Mouse (Mus musculus) CH12.LX (cell line): ENCODE data around the gene Daglb. TPM values are rescaled to one million over a fixed set of nuclear protein-coding genes. Genes with fewer than 3 reads are reported as not detected.
A peak's percentile ranks its signal among the peaks of the same experiment; 100 is the strongest.

Experiments
- DNase-seq: peaks from one replicate; pipeline ENCODE4 v3.0.0-alpha.2; 2013; ENCODE audit errors: extremely low read depth
- H3K27ac ChIP-seq: 2 replicates; pipeline ENCODE4 v1.5.1; 2012; ENCODE audit warnings: low read depth, mild to moderate bottlenecking, control low read depth, moderate library complexity; ENCODE audit not compliant: insufficient read depth
- H3K27me3 ChIP-seq: replicated peaks from 2 replicates; pipeline ENCODE3; 2012; ENCODE audit warnings: inconsistent platforms
- H3K36me3 ChIP-seq, 2 experiments: replicated peaks in 1 of 2; 2 replicates each; pipeline versions ENCODE3 to v1.6.1; 2012; ENCODE audit warnings: inconsistent platforms in 1 of 2, low read length in 1 of 2, mild to moderate bottlenecking in 1 of 2, mixed read lengths in 1 of 2, moderate library complexity in 1 of 2; ENCODE audit not compliant: control insufficient read depth in 1 of 2, insufficient read depth in 1 of 2
- H3K4me1 ChIP-seq, 2 experiments: 2 replicates each; pipeline ENCODE4 v1.6.1; 2012; ENCODE audit warnings: inconsistent platforms in 1 of 2, moderate library complexity in 1 of 2; ENCODE audit not compliant: insufficient read depth in 2 of 2, control insufficient read depth in 1 of 2
- H3K4me2 ChIP-seq: 2 replicates; pipeline ENCODE4 v1.6.1; 2012; ENCODE audit warnings: low read depth, mild to moderate bottlenecking, control low read depth; ENCODE audit not compliant: poor library complexity, insufficient read depth, severe bottlenecking
- H3K4me3 ChIP-seq, 3 experiments: fragments of 150-350 bp in 1 of 3; sonication (generic) in 1 of 3; replicated peaks in 1 of 3; 2 replicates each; pipeline versions ENCODE3 to v1.5.1; 2011 to 2012; ENCODE audit warnings: low read depth in 2 of 3, low read length in 2 of 3, mild to moderate bottlenecking in 2 of 3, moderate library complexity in 2 of 3, control low read depth in 1 of 3, improper control_type of control experiment in 1 of 3, inconsistent platforms in 1 of 3, mixed read lengths in 1 of 3; ENCODE audit not compliant: poor library complexity in 1 of 3
- H3K79me2 ChIP-seq: replicated peaks from 2 replicates; pipeline ENCODE4 v1.6.1; 2012; ENCODE audit warnings: mild to moderate bottlenecking, moderate library complexity; ENCODE audit not compliant: control insufficient read depth, poor library complexity, insufficient read depth, severe bottlenecking; ENCODE audit errors: extremely low read depth
- H3K9ac ChIP-seq: 2 replicates; pipeline ENCODE4 v1.6.1; 2012; ENCODE audit warnings: low read depth, mild to moderate bottlenecking, control low read depth, moderate library complexity; ENCODE audit not compliant: insufficient read depth
- H3K9me3 ChIP-seq: replicated peaks from 2 replicates; pipeline ENCODE3; 2012; ENCODE audit warnings: low read length, inconsistent platforms, mixed read lengths
- CHD2 ChIP-seq: IDR thresholded peaks from 2 replicates; pipeline ENCODE4 v1.6.1; 2011; ENCODE audit warnings: low read length, improper control_type of control experiment
- CTCF ChIP-seq, 2 experiments: IDR thresholded peaks in 1 of 2; conservative IDR thresholded peaks in 1 of 2; 2 replicates each; pipeline ENCODE4 v1.5.1; 2011 to 2012; ENCODE audit warnings: low read depth in 2 of 2, low read length in 2 of 2, improper control_type of control experiment in 1 of 2, inconsistent platforms in 1 of 2, mild to moderate bottlenecking in 1 of 2, moderate library complexity in 1 of 2
- E2F4 ChIP-seq: IDR thresholded peaks from 2 replicates; pipeline ENCODE4 v1.6.1; 2011; ENCODE audit warnings: low read depth, low read length, improper control_type of control experiment; ENCODE audit not compliant: insufficient replicate concordance
- IRF4 ChIP-seq: IDR thresholded peaks from 2 replicates; pipeline ENCODE4 v1.6.1; 2014; ENCODE audit warnings: low read depth, mild to moderate bottlenecking, inconsistent platforms, low read length, improper control_type of control experiment
- JUND ChIP-seq: conservative IDR thresholded peaks from 2 replicates; pipeline ENCODE4 v1.6.1; 2011; ENCODE audit warnings: low read depth, low read length, improper control_type of control experiment
- MAFK ChIP-seq: IDR thresholded peaks from 2 replicates; pipeline ENCODE4 v1.6.1; 2011; ENCODE audit warnings: low read length, improper control_type of control experiment; ENCODE audit not compliant: insufficient replicate concordance
- MAX ChIP-seq: IDR thresholded peaks from 2 replicates; pipeline ENCODE4 v1.6.1; 2011; ENCODE audit warnings: low read length, improper control_type of control experiment
- MEF2A ChIP-seq: IDR thresholded peaks from 2 replicates; pipeline ENCODE4 v1.6.1; 2014; ENCODE audit warnings: low read depth, mild to moderate bottlenecking, inconsistent platforms, low read length, improper control_type of control experiment, borderline replicate concordance
- MXI1 ChIP-seq: IDR thresholded peaks from 2 replicates; pipeline ENCODE4 v1.6.1; 2011; ENCODE audit warnings: mild to moderate bottlenecking, low read depth, low read length, improper control_type of control experiment
- MYC ChIP-seq: IDR thresholded peaks from 2 replicates; pipeline ENCODE4 v1.6.1; 2011; ENCODE audit warnings: low read depth, mild to moderate bottlenecking, improper control_type of control experiment, low read length
- NELFE ChIP-seq: IDR thresholded peaks from 2 replicates; pipeline ENCODE4 v1.6.1; 2011; ENCODE audit warnings: low read depth, low read length, improper control_type of control experiment
- POLR2A ChIP-seq: IDR thresholded peaks from 2 replicates; pipeline ENCODE4 v1.6.1; 2011; ENCODE audit warnings: low read depth, mild to moderate bottlenecking, improper control_type of control experiment, low read length
- RAD21 ChIP-seq: IDR thresholded peaks from 2 replicates; pipeline ENCODE4 v1.6.1; 2011; ENCODE audit warnings: low read depth, mild to moderate bottlenecking, low read length, improper control_type of control experiment, moderate library complexity
- SIN3A ChIP-seq: IDR thresholded peaks from 2 replicates; pipeline ENCODE4 v1.6.1; 2012; ENCODE audit warnings: low read length, improper control_type of control experiment, inconsistent platforms
- SMC3 ChIP-seq: IDR thresholded peaks from 2 replicates; pipeline ENCODE4 v1.6.1; 2011; ENCODE audit warnings: low read depth, low read length, improper control_type of control experiment
- UBTF ChIP-seq: IDR thresholded peaks from 2 replicates; pipeline ENCODE4 v1.6.1; 2012; ENCODE audit warnings: low read depth, mild to moderate bottlenecking, inconsistent platforms, low read length, improper control_type of control experiment, moderate library complexity
- USF1 ChIP-seq: IDR thresholded peaks from 2 replicates; pipeline ENCODE4 v1.6.1; 2014; ENCODE audit warnings: low read depth, mild to moderate bottlenecking, inconsistent platforms, low read length, improper control_type of control experiment
- dilution Hi-C: fragments of 300-500 bp; cut with MboI; formaldehyde crosslinking; loops from 2 replicates; pipeline ENCODE4 v1.14.3; 2020; ENCODE audit warnings: low sequenced_read_pairs; ENCODE audit not compliant: extremely low pct_unique_long_range_greater_than_20kb, extremely low pct_ligation_motif_present
- in situ Hi-C: fragments of 300-500 bp; cut with MboI; formaldehyde crosslinking; loops from 3 replicates; pipeline ENCODE4 v1.14.3; 2019; ENCODE audit warnings: low sequenced_read_pairs, low pct_ligation_motif_present, low pct_unique_long_range_greater_than_20kb, mixed read lengths
- polyA plus RNA-seq: library from polyadenylated mRNA; unstranded; fragments of >175 nt; gene quantifications from 2 replicates; pipeline ENCODE4 v1.2.1, GENCODE M21; 2012; ENCODE audit warnings: low read depth; ENCODE audit not compliant: insufficient read length
- total RNA-seq, 2 experiments: library from RNA; depleted of rRNA; stranded (reverse); fragments of 300-350 nt in 1 of 2; fragments of >200 nt in 1 of 2; gene quantifications; 2 replicates each; pipeline ENCODE4 v1.2.3; 2012 to 2014

The Daglb gene
- total and polyA plus RNA-seq, 3 experiments: 10.4 to 11.9 (median 11.4) TPM

DNA sequence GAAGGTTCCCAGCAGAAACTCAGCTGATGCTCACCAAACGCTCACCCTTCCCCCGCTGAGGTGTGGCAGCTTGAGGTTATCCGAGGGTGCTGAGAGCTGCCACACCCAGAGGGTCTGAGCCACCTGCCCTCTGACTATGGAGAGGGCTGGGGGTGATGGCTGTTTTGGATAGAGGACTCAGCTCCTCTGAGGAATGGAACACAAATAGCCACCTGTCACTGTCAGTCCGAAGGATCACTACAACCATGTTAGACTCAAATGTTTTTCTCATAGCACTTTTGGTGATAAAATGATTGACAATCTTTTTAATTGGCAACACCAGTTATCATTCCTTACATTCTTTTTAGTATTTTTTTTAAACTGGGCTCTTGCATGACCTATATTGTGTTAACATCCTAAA, 42.9 kb upstream of the Daglb start:
- TF ChIP-seq POLR2A (no peak), NELFE (no peak)
- H3K79me2 ChIP-seq: no peaks in the 10 kb centered on the region; the same call in 1 of the 2 replicates
- H3K27me3 ChIP-seq: no peaks in the 10 kb centered on the region
- no peak overlapping the region for H3K9ac ChIP-seq
- DNase-seq: no peak
- peaks cover 46 to 67% of the 10 kb centered on the region in 2 experiments for H3K36me3 ChIP-seq
- no peak overlapping the region for H3K4me2 ChIP-seq
- H3K4me1 ChIP-seq: peaks cover 0 to 4% of the 10 kb centered on the region in 2 experiments; a peak in 1 of 4 replicates
- H3K27ac ChIP-seq: no peak overlapping the region
- peaks cover 3% of the 10 kb centered on the region for H3K9me3 ChIP-seq
- H3K4me3 ChIP-seq: no peak overlapping the region
- in situ Hi-C loops (no loop called here), dilution Hi-C loops (no loop called here)

DNA sequence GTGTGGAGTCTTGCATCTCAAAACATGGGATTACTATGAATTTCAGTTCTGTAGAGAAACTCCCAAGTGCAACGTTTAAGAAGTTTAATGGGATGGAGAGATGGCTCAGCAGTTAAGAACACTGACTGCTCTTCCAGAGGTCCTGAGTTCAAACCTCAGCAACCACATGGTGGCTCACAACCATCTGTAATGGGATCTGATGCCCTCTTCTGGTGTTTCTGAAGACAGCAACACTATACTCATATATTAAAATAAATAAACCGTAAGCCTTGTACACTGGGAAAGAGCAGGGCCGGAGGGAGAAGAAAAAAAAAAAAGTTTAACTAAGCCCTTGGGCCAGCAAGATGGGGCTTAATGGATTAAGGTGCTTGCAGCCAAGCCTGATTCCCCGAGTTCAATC, 41.4 kb upstream of the Daglb start:
- no peaks in the 10 kb centered on the region for H3K9me3 ChIP-seq
- dilution Hi-C loops (no loop called here), in situ Hi-C loops (no loop called here)
- no peak for DNase-seq
- H3K9ac ChIP-seq: no peak overlapping the region
- TF ChIP-seq CTCF (conservative IDR thresholded peaks at IDR 0.05 in 1 of 2, IDR thresholded peaks at IDR 0.05 in 1 of 2; ENCODE audit: low read depth in 2 of 2, low read length in 2 of 2): peak in 1 of 2 experiments; percentile 47; a peak in 2 of 4 replicates
- TF ChIP-seq E2F4: no peak
- no peaks in the 10 kb centered on the region for H3K27me3 ChIP-seq
- H3K79me2 ChIP-seq: no peaks in the 10 kb centered on the region
- H3K4me3 ChIP-seq: no peak overlapping the region
- H3K4me2 ChIP-seq: no peak overlapping the region
- H3K36me3 ChIP-seq: peaks cover 34 to 52% of the 10 kb centered on the region in 2 experiments
- peaks cover 0 to 4% of the 10 kb centered on the region in 2 experiments; a peak in 1 of 4 replicates for H3K4me1 ChIP-seq
- no peak overlapping the region for H3K27ac ChIP-seq

DNA sequence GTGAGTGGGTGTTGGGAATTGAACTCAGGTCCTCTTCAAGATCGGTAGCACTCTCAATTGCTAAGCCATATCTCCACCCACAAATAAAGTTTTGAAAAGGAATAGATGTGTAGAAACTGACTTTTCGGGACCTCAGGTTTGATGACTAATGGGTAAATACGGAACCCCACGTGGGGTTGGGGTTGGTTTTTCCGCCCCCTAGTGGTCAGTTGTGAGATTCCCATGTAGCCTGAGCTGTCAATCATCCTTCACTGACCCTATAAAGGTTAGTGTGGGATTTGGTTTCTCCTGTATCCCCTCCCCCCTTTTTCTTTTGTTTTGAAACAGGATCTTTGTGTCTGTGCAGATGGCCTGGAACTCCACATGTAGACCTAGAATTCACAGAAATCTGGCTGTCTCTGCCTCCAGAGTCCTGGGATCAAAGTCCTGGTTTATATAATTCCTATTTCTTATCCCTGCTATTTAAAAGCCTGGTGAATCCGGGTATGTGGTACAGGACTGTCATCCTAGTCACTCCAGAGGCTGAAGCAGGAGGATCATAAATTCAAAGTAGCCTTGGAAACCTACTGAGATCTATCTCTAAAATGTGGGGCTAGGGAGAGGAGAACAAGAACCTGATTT, 40.4 kb upstream of the Daglb start:
- H3K4me1 ChIP-seq: peaks cover 0 to 4% of the 10 kb centered on the region in 2 experiments; a peak in 1 of 4 replicates
- H3K27ac ChIP-seq: no peak overlapping the region
- H3K4me3 ChIP-seq: no peak overlapping the region
- H3K36me3 ChIP-seq: peaks cover 24 to 41% of the 10 kb centered on the region in 2 experiments
- dilution Hi-C loops: no loop called here
- no peaks in the 10 kb centered on the region for H3K9me3 ChIP-seq
- no peaks in the 10 kb centered on the region for H3K27me3 ChIP-seq
- no peak overlapping the region for H3K4me2 ChIP-seq
- H3K79me2 ChIP-seq: no peaks in the 10 kb centered on the region
- peak; percentile 75 for DNase-seq
- no peak overlapping the region for H3K9ac ChIP-seq
- in situ Hi-C loops: no loop called here
- TF ChIP-seq USF1 (peak; percentile 33), UBTF (no peak), MAFK (0 out of 2 replicates have a peak, but pooled peaks have one; percentile 23), CTCF (conservative IDR thresholded peaks at IDR 0.05 in 1 of 2, IDR thresholded peaks at IDR 0.05 in 1 of 2; ENCODE audit: low read depth in 2 of 2, low read length in 2 of 2) (peak; percentile 85 to 94), SIN3A (peak; percentile 46; the same call in 1 of the 2 replicates), MXI1 (peak; percentile 79; the same call in 1 of the 2 replicates), JUND (no peak), MAX (peak; percentile 91), RAD21 (peak; percentile 59), CHD2 (no peak), IRF4 (0 out of 2 replicates have a peak, but pooled peaks have one; percentile 29), MYC (peak; percentile 98), SMC3 (peak; percentile 61), MEF2A (0 out of 2 replicates have a peak, but pooled peaks have one; percentile 19)
